Mouse (Mus musculus): Measurements from ENCODE around the gene Tcf3. TPM values are rescaled to one million over a fixed set of nuclear protein-coding genes. Genes with fewer than 3 reads are reported as not detected.

Gene Tcf3
- 10 to 100 TPM; 45.8 to 51.3 TPM for total RNA-seq (2023)

DNA sequence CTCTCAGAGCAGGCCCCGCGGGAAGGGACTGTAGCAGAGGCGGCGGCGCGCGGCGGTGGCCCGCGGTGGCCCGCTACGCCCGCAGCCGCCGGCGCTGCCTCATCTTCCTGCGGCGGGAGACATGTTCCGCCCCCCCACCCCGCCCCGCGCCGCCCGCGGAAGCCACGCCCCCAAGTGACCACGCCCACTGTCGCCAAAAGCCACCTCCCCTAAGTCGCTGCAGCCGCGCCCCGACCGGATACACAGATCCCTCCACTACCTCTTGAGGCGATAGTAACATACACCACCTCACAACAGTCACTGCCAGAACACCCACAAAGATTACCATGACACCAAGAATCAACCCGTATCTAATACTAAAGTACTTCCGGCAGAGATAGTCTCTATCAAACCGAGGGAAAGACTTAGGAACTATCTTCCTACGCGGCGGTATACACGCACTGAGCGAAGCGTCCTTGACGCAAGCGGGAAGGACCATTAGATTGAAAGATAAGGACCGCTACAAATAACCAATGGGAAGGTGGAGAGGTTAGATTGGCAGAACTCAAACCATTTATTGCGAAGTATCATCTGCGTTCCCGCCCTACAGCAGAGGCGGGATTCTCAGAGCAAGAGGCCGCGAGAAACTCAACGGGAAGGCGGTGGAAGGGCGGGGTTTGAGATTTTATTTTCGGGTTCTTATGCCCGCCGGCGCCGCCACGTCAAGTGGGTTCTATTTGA lies at the start of gene Tcf3:
TSS of gene Tcf3 (minus strand) at position 135 of the 720 bp plus-strand sequence.

DNA sequence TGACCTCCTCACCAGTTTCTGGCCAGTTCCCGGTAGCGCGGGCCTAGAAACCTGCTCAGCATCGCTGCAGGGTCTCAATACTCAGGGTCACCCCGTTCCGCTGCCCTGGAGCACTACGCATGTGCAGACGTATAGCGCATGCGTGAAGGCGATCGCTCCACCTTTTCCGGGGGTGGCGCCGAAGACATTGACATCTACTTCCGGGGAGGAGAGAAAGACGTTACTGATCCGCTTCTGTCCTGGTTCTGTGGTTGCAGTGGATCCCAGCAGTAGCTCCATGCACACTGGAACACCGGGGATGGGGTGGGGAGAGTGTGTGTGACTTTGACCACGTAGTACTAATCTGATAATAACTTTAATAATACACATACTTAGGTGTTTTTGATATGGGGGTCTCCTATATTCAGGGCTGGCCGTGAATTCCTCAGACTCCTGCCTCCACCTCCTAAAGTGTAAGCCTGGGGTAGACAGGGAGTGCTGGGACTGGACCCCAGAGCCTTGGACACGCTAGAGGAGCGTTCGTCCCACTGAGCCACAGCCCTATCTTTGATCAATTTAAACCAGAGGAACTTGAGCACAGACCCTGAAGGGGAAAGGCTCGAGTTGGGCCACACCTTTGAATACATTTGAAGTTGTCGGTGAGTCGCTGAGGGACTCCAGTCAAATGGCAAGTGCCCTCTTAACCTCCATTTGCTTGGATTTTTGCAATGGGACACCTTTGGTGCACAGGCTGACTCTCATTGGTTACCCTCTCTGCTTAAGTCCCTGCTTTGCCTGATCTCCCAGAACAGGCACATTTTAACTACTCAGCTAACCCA lies 26.6 kb downstream of the Tcf3 start, which contains the start of gene Uqcr11:
TSS of gene Uqcr11 (minus strand) at position 147 of the 818 bp plus-strand sequence.

DNA sequence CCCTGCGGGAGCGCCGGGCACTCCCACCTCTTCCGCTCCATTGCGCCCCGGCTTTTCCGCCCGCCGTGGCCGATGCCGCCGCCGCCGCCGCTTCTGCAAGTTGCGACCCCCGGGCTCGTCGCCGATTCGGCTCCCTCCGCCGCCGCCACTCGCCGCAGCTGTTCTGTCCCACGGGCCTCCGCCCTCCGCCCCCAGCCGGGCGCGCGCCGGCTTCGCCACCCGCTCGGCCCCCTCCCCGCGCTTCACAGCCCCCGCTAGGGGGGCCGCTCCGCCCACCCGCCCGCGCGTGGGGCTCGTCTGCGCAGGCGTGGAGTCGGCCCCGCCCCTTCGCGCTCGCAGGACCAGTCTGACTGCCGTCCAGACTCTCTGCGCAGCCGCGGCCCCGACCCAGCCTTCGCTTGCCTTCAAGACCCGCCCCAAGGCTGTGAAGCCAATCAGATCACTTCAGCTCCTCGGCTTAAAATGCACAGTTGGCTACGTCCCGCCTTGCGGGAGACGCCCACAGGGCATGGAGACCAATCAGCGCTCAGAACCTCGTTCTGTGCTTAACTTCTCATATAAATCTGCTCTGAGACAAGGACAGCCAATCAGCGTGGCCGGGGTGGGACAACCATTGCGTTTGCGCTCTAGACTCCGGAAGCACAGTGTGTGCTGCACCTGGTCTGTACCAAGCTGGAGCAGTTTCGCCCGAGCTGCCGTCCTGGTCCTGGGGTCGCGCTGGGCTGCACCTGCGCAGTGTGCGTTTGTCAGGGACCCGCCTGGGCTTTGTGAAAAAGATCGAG lies 34.1 kb downstream of the Tcf3 start, which contains the start of gene Mbd3:
TSS of gene Mbd3 (minus strand) at position 360 of the 782 bp plus-strand sequence.

DNA sequence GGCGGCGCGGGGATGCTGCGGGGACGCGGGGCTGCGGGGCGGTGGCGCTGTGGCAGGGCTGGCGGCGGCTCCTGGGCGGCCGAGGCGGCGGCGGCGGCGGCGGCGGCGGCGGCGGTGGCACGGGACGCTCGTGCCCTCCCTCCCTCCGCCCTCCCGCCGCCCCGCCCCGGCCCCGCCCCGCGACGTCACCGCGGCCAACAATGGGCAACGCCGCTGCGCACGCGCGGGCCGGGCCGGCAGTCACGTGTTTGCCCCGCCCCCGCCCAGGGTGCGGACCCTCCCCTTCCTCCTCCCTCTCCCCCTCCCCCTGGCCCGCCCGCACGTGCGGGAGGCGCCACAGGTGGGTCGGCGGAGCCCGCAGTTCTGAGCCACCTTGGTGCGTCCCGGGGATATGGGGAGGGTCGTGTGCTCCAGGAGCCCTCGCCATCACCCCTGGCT lies 45.9 kb downstream of the Tcf3 start, which contains the start of gene Mex3d:
TSS of gene Mex3d (minus strand) at position 138 of the 438 bp plus-strand sequence.

Other genes starting within 250 kb of the Tcf3 start
- 10 to 100 TPM; 36.1 to 46.4 TPM for gene Mum1, start 207.2 kb downstream of the Tcf3 start, total RNA-seq (2023)
- 10 to 100 TPM; 70.2 to 74.7 TPM for gene Ndufs7, start 184.5 kb downstream of the Tcf3 start, total RNA-seq (2023)
- 10 to 100 TPM; 12.4 to 13.8 TPM for gene Gamt, start 172.6 kb downstream of the Tcf3 start, total RNA-seq (2023)
- 10 to 100 TPM; 83.2 to 97.3 TPM for gene Dazap1, start 172.2 kb downstream of the Tcf3 start, total RNA-seq (2023)
- gene Rps15, start 141.2 kb downstream of the Tcf3 start, total RNA-seq (2023) = 1,000 to 10,000 TPM; 1,532 to 1,602 TPM
- gene Apc2, start 137.7 kb downstream of the Tcf3 start, total RNA-seq (2023) = under 1 TPM in 1 of 2 experiments, not detected in 1; 0.06 TPM
- 10 to 100 TPM; 26.6 to 30.0 TPM for gene 2310011J03Rik, start 113.1 kb downstream of the Tcf3 start, total RNA-seq (2023)
- not detected for gene Pcsk4, start 104.1 kb downstream of the Tcf3 start, total RNA-seq (2023)
- gene Reep6, start 103.7 kb downstream of the Tcf3 start, total RNA-seq (2023) = not detected
- gene Adamtsl5, start 85.2 kb downstream of the Tcf3 start, total RNA-seq (2023) = under 1 TPM; 0.63 to 0.64 TPM
- not detected for gene Plk5, start 77.2 kb downstream of the Tcf3 start, total RNA-seq (2023)
- gene Mex3d, start 46.0 kb downstream of the Tcf3 start, total RNA-seq (2023) = 1 to 10 TPM; 9.4 to 9.6 TPM
- gene Mbd3, start 34.1 kb downstream of the Tcf3 start, total RNA-seq (2023) = 10 to 100 TPM; 51.5 to 54.6 TPM
- 10 to 100 TPM; 87.0 to 91.8 TPM for gene Uqcr11, start 26.8 kb downstream of the Tcf3 start, total RNA-seq (2023)
- gene Onecut3, start 61.2 kb upstream of the Tcf3 start, total RNA-seq (2023) = not detected
- gene Atp8b3, start 105.5 kb upstream of the Tcf3 start, total RNA-seq (2023) = not detected
- 100 to 1,000 TPM in 1 of 2 experiments, 10 to 100 TPM in 1; 98.6 to 111 TPM for gene Rexo1, start 127.9 kb upstream of the Tcf3 start, total RNA-seq (2023)
- 10 to 100 TPM; 16.0 to 17.2 TPM for gene Klf16, start 143.7 kb upstream of the Tcf3 start, total RNA-seq (2023)
- 10 to 100 TPM; 52.1 to 54.2 TPM for gene Abhd17a, start 156.7 kb upstream of the Tcf3 start, total RNA-seq (2023)
- 10 to 100 TPM; 27.5 to 33.1 TPM for gene Scamp4, start 169.2 kb upstream of the Tcf3 start, total RNA-seq (2023)
- gene Adat3, start 169.2 kb upstream of the Tcf3 start, total RNA-seq (2023) = 1 to 10 TPM; 6.9 to 8.3 TPM
- 1 to 10 TPM; 1.5 to 2.0 TPM for gene Gm49322, start 172.4 kb upstream of the Tcf3 start, total RNA-seq (2023)
- 100 to 1,000 TPM; 111 TPM for gene Csnk1g2, start 189.2 kb upstream of the Tcf3 start, total RNA-seq (2023)
- gene Btbd2, start 223.4 kb upstream of the Tcf3 start, total RNA-seq (2023) = 10 to 100 TPM; 27.1 to 29.9 TPM
- 100 to 1,000 TPM; 277 to 297 TPM for gene Mknk2, start 244.5 kb upstream of the Tcf3 start, total RNA-seq (2023)